In the genomic region with DNA sequence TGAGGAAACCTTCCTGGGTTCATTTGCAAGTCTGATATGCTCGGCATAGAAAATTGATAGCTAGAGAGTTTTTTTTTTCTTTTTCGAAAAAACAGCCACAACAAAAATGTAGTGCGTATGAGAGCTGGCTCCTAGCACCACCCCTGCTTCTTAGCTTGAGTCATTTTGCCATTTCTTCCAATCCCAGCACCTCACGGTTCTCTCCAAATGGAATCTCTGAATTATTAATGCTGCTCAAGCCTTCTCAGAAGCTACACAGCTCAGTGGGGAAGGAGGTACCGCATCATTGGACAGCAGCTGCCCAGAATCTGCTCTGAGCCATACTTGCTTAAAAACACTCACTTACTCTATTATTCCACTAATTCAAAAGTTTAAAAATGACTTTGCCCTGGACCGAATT, we compare ENCODE assay signal across 17 mouse cellular contexts.
DNase-seq lines count a peak whose midpoint lies in the region; ATAC-seq and TF ChIP-seq lines count a peak whose summit lies in the region.
"Had no signal": no experiment of that assay in that cellular context is flagged by ENCODE, and none has a peak within 500 bp of the region (broad histone marks: within the 10 kb centered on the region; RNA-seq: fewer than 3 reads in every experiment).

No protein-coding gene starts in this region.

- no peaks in the 10 kb centered on the region for H3K9me3 ChIP-seq in forebrain, embryonic 14.5 days (replicated peaks; ENCODE audit: control insufficient read depth, low read length)
- no peaks in the 10 kb centered on the region for H3K9me3 ChIP-seq in forebrain, embryonic 11.5 days (ENCODE audit: control insufficient read depth, low read length)
- H3K9me3 ChIP-seq in CH12.LX (replicated peaks; ENCODE audit: low read length), result no peaks in the 10 kb centered on the region
- no peaks in the 10 kb centered on the region for H3K9me3 ChIP-seq in hindbrain, embryonic 14.5 days (ENCODE audit: control insufficient read depth, low read length)
- H3K9me3 ChIP-seq in midbrain, postnatal 0 days (ENCODE audit: low read length), result no peaks in the 10 kb centered on the region
- H3K9me3 ChIP-seq in liver, postnatal 0 days (ENCODE audit: low read length), result no peaks in the 10 kb centered on the region
- H3K9me3 ChIP-seq: embryonic facial prominence, embryonic 12.5 days; intestine, embryonic 15.5 days; liver, embryonic 12.5 days; lung, embryonic 15.5 days had no signal

- TF ChIP-seq POLR2A in CH12.LX (IDR thresholded peaks at IDR 0.05; ENCODE audit: low read depth, low read length), result no peak

- TF ChIP-seq EP300 in CH12.LX (IDR thresholded peaks at IDR 0.05; ENCODE audit: low read length), result no peak
- TF ChIP-seq EP300 in liver, postnatal 0 days (IDR thresholded peaks at IDR 0.05; ENCODE audit: low read depth), result no peak

- 53% methylated on average over 6 of the region's 6 CpGs for WGBS in forebrain, embryonic 14.5 days
- 87% methylated on average over 6 of the region's 6 CpGs for WGBS in forebrain, embryonic 11.5 days
- 30% methylated on average over 6 of the region's 6 CpGs for whole genome bisulfite sequencing in hindbrain, embryonic 14.5 days
- WGBS in midbrain, postnatal 0 days, result 23% methylated on average over 6 of the region's 6 CpGs
- WGBS in liver, postnatal 0 days (ENCODE audit: insufficient replicate concordance), result 73% methylated on average over 6 of the region's 6 CpGs

- peaks cover 3% of the 10 kb centered on the region; the same call in 1 of the 2 replicates for H3K4me1 ChIP-seq in forebrain, embryonic 14.5 days (ENCODE audit: control insufficient read depth, insufficient read depth, low read length)
- H3K4me1 ChIP-seq in forebrain, embryonic 11.5 days (replicated peaks; ENCODE audit: control insufficient read depth, insufficient read depth, low read length), result no peaks in the 10 kb centered on the region
- H3K4me1 ChIP-seq in CH12.LX (ENCODE audit: control insufficient read depth in 1 of 2, insufficient read depth in 2 of 2), result peaks cover 4 to 17% of the 10 kb centered on the region in 2 experiments; a peak in 2 of 4 replicates
- peaks cover 11% of the 10 kb centered on the region; the same call in 1 of the 2 replicates for H3K4me1 ChIP-seq in hindbrain, embryonic 14.5 days (replicated peaks; ENCODE audit: control insufficient read depth, insufficient read depth, low read length)
- no peaks in the 10 kb centered on the region for H3K4me1 ChIP-seq in midbrain, postnatal 0 days (ENCODE audit: insufficient read depth, low read length)
- H3K4me1 ChIP-seq in liver, postnatal 0 days (ENCODE audit: insufficient read depth), result no peaks in the 10 kb centered on the region
- H3K4me1 ChIP-seq: embryonic facial prominence, embryonic 12.5 days; intestine, embryonic 15.5 days; liver, embryonic 12.5 days; lung, embryonic 15.5 days had no signal

- no peaks in the 10 kb centered on the region for H3K36me3 ChIP-seq in forebrain, embryonic 14.5 days (ENCODE audit: control insufficient read depth, insufficient read depth, low read length)
- no peaks in the 10 kb centered on the region for H3K36me3 ChIP-seq in forebrain, embryonic 11.5 days (ENCODE audit: control insufficient read depth, insufficient read depth, low read length)
- H3K36me3 ChIP-seq in CH12.LX (replicated peaks in 1 of 2; ENCODE audit: control insufficient read depth in 1 of 2, insufficient read depth in 1 of 2, low read length in 1 of 2), result no peaks in the 10 kb centered on the region
- H3K36me3 ChIP-seq in hindbrain, embryonic 14.5 days (replicated peaks; ENCODE audit: control insufficient read depth, insufficient read depth), result no peaks in the 10 kb centered on the region
- H3K36me3 ChIP-seq in midbrain, postnatal 0 days (ENCODE audit: insufficient read depth, low read length), result no peaks in the 10 kb centered on the region
- no peaks in the 10 kb centered on the region for H3K36me3 ChIP-seq in liver, postnatal 0 days (replicated peaks; ENCODE audit: insufficient read depth, low read length)
- H3K36me3 ChIP-seq: embryonic facial prominence, embryonic 12.5 days; intestine, embryonic 15.5 days; liver, embryonic 12.5 days; lung, embryonic 15.5 days had no signal

- no peak for TF ChIP-seq RAD21 in CH12.LX (IDR thresholded peaks at IDR 0.05; ENCODE audit: low read depth, low read length)

- dilution Hi-C loops in CH12.LX (cut with MboI; ENCODE audit: extremely low pct_ligation_motif_present, extremely low pct_unique_long_range_greater_than_20kb, low sequenced_read_pairs), result no loop called here

- peak; percentile 15; the same call in 1 of the 2 replicates for ATAC-seq in forebrain, embryonic 14.5 days
- no peak for ATAC-seq in forebrain, embryonic 11.5 days (replicated peaks; ENCODE audit: low FRiP score)
- peak; percentile 77; the same call in 1 of the 2 replicates for ATAC-seq in hindbrain, embryonic 14.5 days (ENCODE audit: low FRiP score)
- ATAC-seq in midbrain, postnatal 0 days (ENCODE audit: low FRiP score), result peak; percentile 86
- no peak for ATAC-seq in liver, postnatal 0 days
- ATAC-seq: intestine, embryonic 15.5 days; liver, embryonic 12.5 days had no signal

- no peaks in the 10 kb centered on the region for H3K27me3 ChIP-seq in forebrain, embryonic 14.5 days (replicated peaks; ENCODE audit: control insufficient read depth, insufficient read depth, low read length)
- H3K27me3 ChIP-seq in forebrain, embryonic 11.5 days (ENCODE audit: control insufficient read depth, insufficient read depth, low read length), result no peaks in the 10 kb centered on the region
- H3K27me3 ChIP-seq in CH12.LX (replicated peaks), result no peaks in the 10 kb centered on the region
- H3K27me3 ChIP-seq in hindbrain, embryonic 14.5 days (ENCODE audit: control insufficient read depth, insufficient read depth, low read length), result no peaks in the 10 kb centered on the region
- no peaks in the 10 kb centered on the region for H3K27me3 ChIP-seq in midbrain, postnatal 0 days (ENCODE audit: insufficient read depth, low read length)
- no peaks in the 10 kb centered on the region for H3K27me3 ChIP-seq in liver, postnatal 0 days (ENCODE audit: insufficient read depth, low read length)
- H3K27me3 ChIP-seq: embryonic facial prominence, embryonic 12.5 days; intestine, embryonic 15.5 days; liver, embryonic 12.5 days; lung, embryonic 15.5 days had no signal

- no peak overlapping the region; the same call in 1 of the 2 replicates for H3K4me2 ChIP-seq in forebrain, embryonic 14.5 days (ENCODE audit: low read length)
- H3K4me2 ChIP-seq in forebrain, embryonic 11.5 days (ENCODE audit: low read depth, low read length, severe bottlenecking), result no peak overlapping the region
- H3K4me2 ChIP-seq in CH12.LX (ENCODE audit: insufficient read depth, low read depth, poor library complexity, severe bottlenecking), result 0 out of 2 replicates have a peak overlapping the region, but pooled peaks have one; percentile 55
- H3K4me2 ChIP-seq in hindbrain, embryonic 14.5 days (replicated peaks), result peak overlapping the region; percentile 40
- H3K4me2 ChIP-seq in midbrain, postnatal 0 days (ENCODE audit: low read depth, low read length, poor library complexity, severe bottlenecking), result peak overlapping the region; percentile 20
- H3K4me2 ChIP-seq in liver, postnatal 0 days (ENCODE audit: low read depth, low read length), result no peak overlapping the region
- H3K4me2 ChIP-seq: embryonic facial prominence, embryonic 12.5 days; heart, embryonic 11.5 days; intestine, embryonic 15.5 days; liver, embryonic 12.5 days; lung, embryonic 15.5 days had no signal

- no peaks in the 10 kb centered on the region for H3K79me2 ChIP-seq in CH12.LX (replicated peaks; ENCODE audit: control insufficient read depth, extremely low read depth, insufficient read depth, poor library complexity, severe bottlenecking)

- no peak for TF ChIP-seq CTCF in CH12.LX (conservative IDR thresholded peaks at IDR 0.05 in 1 of 2, IDR thresholded peaks at IDR 0.05 in 1 of 2; ENCODE audit: low read depth in 2 of 2, low read length in 2 of 2)
- TF ChIP-seq CTCF in midbrain, postnatal 0 days (IDR thresholded peaks at IDR 0.05), result no peak
- TF ChIP-seq CTCF in liver, postnatal 0 days (IDR thresholded peaks at IDR 0.05; ENCODE audit: low read depth), result no peak

- DNase-seq in forebrain, embryonic 14.5 days (ENCODE audit: low spot score), result peak; percentile 37
- DNase-seq in forebrain, embryonic 11.5 days (ENCODE audit: low spot score), result no peak
- DNase-seq in CH12.LX (ENCODE audit: extremely low read depth), result no peak
- peak; percentile 51 for DNase-seq in hindbrain, embryonic 14.5 days (ENCODE audit: low spot score)
- DNase-seq in midbrain, postnatal 0 days (ENCODE audit: low spot score), result peak; percentile 44
- DNase-seq in ovary, adult 18-20 months (ENCODE audit: low spot score), result no peak
- DNase-seq in cerebellum, postnatal 4 days (ENCODE audit: low spot score in 2 of 2), result no peak
- DNase-seq in liver, postnatal 0 days, result no peak
- DNase-seq: cerebellum, adult 11 months; thymus, postnatal 25 days had no signal

- no peak overlapping the region for H3K4me3 ChIP-seq in forebrain, embryonic 14.5 days (ENCODE audit: low read depth, low read length)
- no peak overlapping the region for H3K4me3 ChIP-seq in forebrain, embryonic 11.5 days (ENCODE audit: low read depth, low read length)
- no peak overlapping the region for H3K4me3 ChIP-seq in CH12.LX (replicated peaks in 1 of 3; ENCODE audit: low read depth in 2 of 3, low read length in 2 of 3, poor library complexity in 1 of 3)
- H3K4me3 ChIP-seq in hindbrain, embryonic 14.5 days (replicated peaks; ENCODE audit: low read length), result 0 out of 2 replicates have a peak overlapping the region, but pooled peaks have one; percentile 4
- H3K4me3 ChIP-seq in midbrain, postnatal 0 days (ENCODE audit: low read depth, low read length), result no peak overlapping the region
- no peak overlapping the region for H3K4me3 ChIP-seq in liver, postnatal 0 days (ENCODE audit: low read depth, low read length)
- H3K4me3 ChIP-seq: embryonic facial prominence, embryonic 12.5 days; intestine, embryonic 15.5 days; liver, embryonic 12.5 days; lung, embryonic 15.5 days; myocyte had no signal

- in situ Hi-C loops in CH12.LX (cut with MboI; ENCODE audit: low pct_ligation_motif_present, low pct_unique_long_range_greater_than_20kb, low sequenced_read_pairs), result no loop called here

- no peak overlapping the region for H3K27ac ChIP-seq in forebrain, embryonic 14.5 days (ENCODE audit: low read depth, low read length)
- H3K27ac ChIP-seq in forebrain, embryonic 11.5 days (ENCODE audit: low read depth, low read length), result no peak overlapping the region
- H3K27ac ChIP-seq in CH12.LX (ENCODE audit: insufficient read depth, low read depth), result no peak overlapping the region
- peak overlapping the region; percentile 27 for H3K27ac ChIP-seq in hindbrain, embryonic 14.5 days
- H3K27ac ChIP-seq in midbrain, postnatal 0 days (ENCODE audit: low read depth, low read length), result peak overlapping the region; percentile 62
- H3K27ac ChIP-seq in liver, postnatal 0 days (ENCODE audit: low read depth), result no peak overlapping the region
- H3K27ac ChIP-seq: embryonic facial prominence, embryonic 12.5 days; intestine, embryonic 15.5 days; liver, embryonic 12.5 days; lung, embryonic 15.5 days; stomach, postnatal 0 days had no signal

- H3K9ac ChIP-seq in forebrain, embryonic 14.5 days (ENCODE audit: low read length), result no peak overlapping the region
- H3K9ac ChIP-seq in forebrain, embryonic 11.5 days (ENCODE audit: low read length), result no peak overlapping the region
- no peak overlapping the region for H3K9ac ChIP-seq in CH12.LX (ENCODE audit: insufficient read depth, low read depth)
- H3K9ac ChIP-seq in hindbrain, embryonic 14.5 days, result no peak overlapping the region
- H3K9ac ChIP-seq in midbrain, postnatal 0 days (replicated peaks; ENCODE audit: low read length, poor library complexity, severe bottlenecking), result 0 out of 2 replicates have a peak overlapping the region, but pooled peaks have one; percentile 13
- no peak overlapping the region for H3K9ac ChIP-seq in liver, postnatal 0 days (replicated peaks)
- H3K9ac ChIP-seq: embryonic facial prominence, embryonic 12.5 days; intestine, embryonic 15.5 days; liver, embryonic 12.5 days; lung, embryonic 15.5 days had no signal

Comparison
In these comparisons a context has a peak if more than half of its experiments do, and no peak if none do; other contexts are left out.
1. ATAC-seq: peak in forebrain, embryonic 14.5 days (single experiment), hindbrain, embryonic 14.5 days (single experiment) and midbrain, postnatal 0 days (single experiment); none in forebrain, embryonic 11.5 days (single experiment) and liver, postnatal 0 days (single experiment).
2. DNase-seq: peak in forebrain, embryonic 14.5 days (single experiment), hindbrain, embryonic 14.5 days (single experiment) and midbrain, postnatal 0 days (single experiment); none in forebrain, embryonic 11.5 days (single experiment), CH12.LX (single experiment), ovary, adult 18-20 months (single experiment), cerebellum, postnatal 4 days (0 of 2) and liver, postnatal 0 days (single experiment).
3. H3K27ac ChIP-seq: peak in hindbrain, embryonic 14.5 days (single experiment) and midbrain, postnatal 0 days (single experiment); none in forebrain, embryonic 14.5 days (single experiment), forebrain, embryonic 11.5 days (single experiment), CH12.LX (single experiment) and liver, postnatal 0 days (single experiment).
4. H3K4me2 ChIP-seq: peak in CH12.LX (single experiment), hindbrain, embryonic 14.5 days (single experiment) and midbrain, postnatal 0 days (single experiment); none in forebrain, embryonic 14.5 days (single experiment), forebrain, embryonic 11.5 days (single experiment) and liver, postnatal 0 days (single experiment).